Mouse (Mus musculus): Measurements from ENCODE around the gene Ppp1r35. TPM values are rescaled to one million over a fixed set of nuclear protein-coding genes. Genes with fewer than 3 reads are reported as not detected.

Ppp1r35 gene
- polyA plus RNA-seq, 1 experiment = 30.3 TPM

GRCm38 (mm10) chr5:137825971-137826370 is 47.3 kb downstream of the Ppp1r35 start:
- no peaks in the 10 kb centered on the region for H3K36me3 ChIP-seq (ENCODE audit: control insufficient read depth, insufficient read depth, low read length, poor library complexity, severe bottlenecking)
- no peak for TF ChIP-seq POLR2A (IDR thresholded peaks at IDR 0.05; ENCODE audit: insufficient read depth, low read length)
- no peak for TF ChIP-seq CTCF (IDR thresholded peaks at IDR 0.05; ENCODE audit: low read depth, low read length)
- no peak for TF ChIP-seq EP300 (IDR thresholded peaks at IDR 0.05; ENCODE audit: insufficient read depth, low read depth, low read length)
- no peaks in the 10 kb centered on the region for H3K9me3 ChIP-seq (replicated peaks; ENCODE audit: control insufficient read depth, insufficient read depth, low read length, poor library complexity, severe bottlenecking)
- H3K27me3 ChIP-seq (ENCODE audit: control insufficient read depth, insufficient read depth, low read length, poor library complexity, severe bottlenecking) = no peaks in the 10 kb centered on the region
- H3K4me1 ChIP-seq (ENCODE audit: control insufficient read depth, insufficient read depth, low read length) = peaks cover 3% of the 10 kb centered on the region
- H3K9ac ChIP-seq (ENCODE audit: low read depth, poor library complexity, severe bottlenecking) = no peak overlapping the region
- no peak overlapping the region for H3K4me3 ChIP-seq (ENCODE audit: low read depth, low read length)
- H3K27ac ChIP-seq (ENCODE audit: insufficient read depth, low read length) = no peak overlapping the region

DNA sequence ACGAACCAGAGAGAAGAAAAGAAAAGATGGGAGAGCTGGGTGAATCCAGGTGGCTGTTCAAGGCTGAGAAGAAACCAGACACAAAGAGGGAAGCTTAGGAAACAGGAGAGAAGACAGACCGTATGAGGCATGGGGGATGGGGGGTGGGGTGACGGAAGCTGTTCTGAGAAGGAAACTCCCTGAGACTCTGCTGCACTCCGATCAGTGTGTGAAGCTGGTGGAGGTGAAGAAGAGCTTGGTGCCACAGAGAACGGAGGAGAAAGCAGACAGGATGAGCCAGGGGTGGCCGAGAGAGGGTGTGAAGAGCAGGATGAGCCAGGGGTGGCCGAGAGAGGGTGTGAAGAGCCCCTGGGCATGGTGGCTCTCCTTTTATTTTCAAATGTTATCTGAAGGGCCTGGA is 47.8 kb downstream of the Ppp1r35 start:
- no peak for TF ChIP-seq EP300 (IDR thresholded peaks at IDR 0.05; ENCODE audit: insufficient read depth, low read depth, low read length)
- no peak for TF ChIP-seq CTCF (IDR thresholded peaks at IDR 0.05; ENCODE audit: low read depth, low read length)

GRCm38 (mm10) chr5:137828694-137829093 is 50.0 kb downstream of the Ppp1r35 start:
- H3K27ac ChIP-seq (ENCODE audit: insufficient read depth, low read length) = no peak overlapping the region
- no peak overlapping the region for H3K9ac ChIP-seq (ENCODE audit: low read depth, poor library complexity, severe bottlenecking)
- no peak for TF ChIP-seq EP300 (IDR thresholded peaks at IDR 0.05; ENCODE audit: insufficient read depth, low read depth, low read length)
- TF ChIP-seq CTCF (IDR thresholded peaks at IDR 0.05; ENCODE audit: low read depth, low read length) = no peak
- no peak for TF ChIP-seq POLR2A (IDR thresholded peaks at IDR 0.05; ENCODE audit: insufficient read depth, low read length)
- H3K4me1 ChIP-seq (ENCODE audit: control insufficient read depth, insufficient read depth, low read length) = peaks cover 3% of the 10 kb centered on the region
- H3K27me3 ChIP-seq (ENCODE audit: control insufficient read depth, insufficient read depth, low read length, poor library complexity, severe bottlenecking) = no peaks in the 10 kb centered on the region
- H3K9me3 ChIP-seq (replicated peaks; ENCODE audit: control insufficient read depth, insufficient read depth, low read length, poor library complexity, severe bottlenecking) = no peaks in the 10 kb centered on the region
- no peak overlapping the region for H3K4me3 ChIP-seq (ENCODE audit: low read depth, low read length)
- no peaks in the 10 kb centered on the region for H3K36me3 ChIP-seq (ENCODE audit: control insufficient read depth, insufficient read depth, low read length, poor library complexity, severe bottlenecking)

More for the DNA sequence above, 47.8 kb downstream of the Ppp1r35 start:
- Histone ChIP-seq H3K27ac (ENCODE audit: insufficient read depth, low read length) (no peak overlapping the region), H3K36me3 (ENCODE audit: control insufficient read depth, insufficient read depth, low read length, poor library complexity, severe bottlenecking) (no peaks in the 10 kb centered on the region), H3K4me3 (ENCODE audit: low read depth, low read length) (no peak overlapping the region), H3K27me3 (ENCODE audit: control insufficient read depth, insufficient read depth, low read length, poor library complexity, severe bottlenecking) (no peaks in the 10 kb centered on the region), H3K9me3 (replicated peaks; ENCODE audit: control insufficient read depth, insufficient read depth, low read length, poor library complexity, severe bottlenecking) (no peaks in the 10 kb centered on the region), H3K9ac (ENCODE audit: low read depth, poor library complexity, severe bottlenecking) (no peak overlapping the region), H3K4me1 (ENCODE audit: control insufficient read depth, insufficient read depth, low read length) (peaks cover 3% of the 10 kb centered on the region)

Other genes starting within 250 kb of the Ppp1r35 start
- not detected in 2 replicates for gene Epo, start 245.6 kb upstream of the Ppp1r35 start, polyA plus RNA-seq (2011; ENCODE audit: insufficient read depth, insufficient read length, low read depth, missing spikeins)
- gene Gnb2, start 245.3 kb upstream of the Ppp1r35 start, polyA plus RNA-seq (2011; ENCODE audit: insufficient read depth, insufficient read length, low read depth, missing spikeins) = 208 and 237 TPM in 2 replicates
- not detected in 2 replicates for gene Actl6b, start 225.3 kb upstream of the Ppp1r35 start, polyA plus RNA-seq (2011; ENCODE audit: insufficient read depth, insufficient read length, low read depth, missing spikeins)
- 2.3 and 5.4 TPM in 2 replicates for gene Tfr2, start 209.0 kb upstream of the Ppp1r35 start, polyA plus RNA-seq (2011; ENCODE audit: insufficient read depth, insufficient read length, low read depth, missing spikeins)
- 20.3 and 22.4 TPM in 2 replicates for gene Mospd3, start 177.8 kb upstream of the Ppp1r35 start, polyA plus RNA-seq (2011; ENCODE audit: insufficient read depth, insufficient read length, low read depth, missing spikeins)
- gene Pcolce, start 165.1 kb upstream of the Ppp1r35 start, polyA plus RNA-seq (2011; ENCODE audit: insufficient read depth, insufficient read length, low read depth, missing spikeins) = 49.2 and 60.6 TPM in 2 replicates
- gene Fbxo24, start 149.8 kb upstream of the Ppp1r35 start, polyA plus RNA-seq (2011; ENCODE audit: insufficient read depth, insufficient read length, low read depth, missing spikeins) = 0.48 and 0.94 TPM in 2 replicates
- gene Lrch4, start 149.7 kb upstream of the Ppp1r35 start, polyA plus RNA-seq (2011; ENCODE audit: insufficient read depth, insufficient read length, low read depth, missing spikeins) = 25.1 and 28.6 TPM in 2 replicates
- gene Gm20605, start 149.7 kb upstream of the Ppp1r35 start, polyA plus RNA-seq (2011; ENCODE audit: insufficient read depth, insufficient read length, low read depth, missing spikeins) = 5.4 and 9.0 TPM in 2 replicates
- 5.0 and 7.9 TPM in 2 replicates for gene Sap25, start 137.5 kb upstream of the Ppp1r35 start, polyA plus RNA-seq (2011; ENCODE audit: insufficient read depth, insufficient read length, low read depth, missing spikeins)
- 1.2 and 1.5 TPM in 2 replicates for gene Irs3, start 133.1 kb upstream of the Ppp1r35 start, polyA plus RNA-seq (2011; ENCODE audit: insufficient read depth, insufficient read length, low read depth, missing spikeins)
- gene Agfg2, start 94.1 kb upstream of the Ppp1r35 start, polyA plus RNA-seq (2011; ENCODE audit: insufficient read depth, insufficient read length, low read depth, missing spikeins) = 14.8 and 16.0 TPM in 2 replicates
- gene Nyap1, start 37.2 kb upstream of the Ppp1r35 start, polyA plus RNA-seq (2011; ENCODE audit: insufficient read depth, insufficient read length, low read depth, missing spikeins) = 12.4 and 13.0 TPM in 2 replicates
- gene Tsc22d4, start 33.1 kb upstream of the Ppp1r35 start, polyA plus RNA-seq (2011; ENCODE audit: insufficient read depth, insufficient read length, low read depth, missing spikeins) = 47.7 and 53.3 TPM in 2 replicates
- gene Mepce, start 8.8 kb downstream of the Ppp1r35 start, polyA plus RNA-seq (2011; ENCODE audit: insufficient read depth, insufficient read length, low read depth, missing spikeins) = 21.6 and 24.8 TPM in 2 replicates
- 15.0 and 15.5 TPM in 2 replicates for gene Zcwpw1, start 8.9 kb downstream of the Ppp1r35 start, polyA plus RNA-seq (2011; ENCODE audit: insufficient read depth, insufficient read length, low read depth, missing spikeins)
- not detected in 2 replicates for gene Pilra, start 57.4 kb downstream of the Ppp1r35 start, polyA plus RNA-seq (2011; ENCODE audit: insufficient read depth, insufficient read length, low read depth, missing spikeins)
- gene Pilrb1, start 79.3 kb downstream of the Ppp1r35 start, polyA plus RNA-seq (2011; ENCODE audit: insufficient read depth, insufficient read length, low read depth, missing spikeins) = not detected in 2 replicates
- gene Pilrb2, start 93.0 kb downstream of the Ppp1r35 start, polyA plus RNA-seq (2011; ENCODE audit: insufficient read depth, insufficient read length, low read depth, missing spikeins) = not detected in 2 replicates
- not detected in 2 replicates for gene Cyp3a13, start 142.8 kb downstream of the Ppp1r35 start, polyA plus RNA-seq (2011; ENCODE audit: insufficient read depth, insufficient read length, low read depth, missing spikeins)
- gene Gjc3, start 184.2 kb downstream of the Ppp1r35 start, polyA plus RNA-seq (2011; ENCODE audit: insufficient read depth, insufficient read length, low read depth, missing spikeins) = not detected in 2 replicates
- gene Azgp1, start 202.7 kb downstream of the Ppp1r35 start, polyA plus RNA-seq (2011; ENCODE audit: insufficient read depth, insufficient read length, low read depth, missing spikeins) = not detected in 2 replicates
- not detected in 2 replicates for gene Smok3a, start 242.4 kb downstream of the Ppp1r35 start, polyA plus RNA-seq (2011; ENCODE audit: insufficient read depth, insufficient read length, low read depth, missing spikeins)
- not detected in 2 replicates for gene Smok3b, start 242.6 kb downstream of the Ppp1r35 start, polyA plus RNA-seq (2011; ENCODE audit: insufficient read depth, insufficient read length, low read depth, missing spikeins)

Data from ES-Bruce4 (cell line).